Mouse (Mus musculus): Measurements from ENCODE around the gene Myl4. TPM values are rescaled to one million over a fixed set of nuclear protein-coding genes. Genes with fewer than 3 reads are reported as not detected.
"Not testable (repeated sequence)": the region's sequence is repeated elsewhere in the genome, so short reads cannot be mapped to it uniquely, and the experiment has no call there.

The Myl4 gene
- polyA plus RNA-seq, 1 experiment from 2014 or later: 8.7 TPM

DNA sequence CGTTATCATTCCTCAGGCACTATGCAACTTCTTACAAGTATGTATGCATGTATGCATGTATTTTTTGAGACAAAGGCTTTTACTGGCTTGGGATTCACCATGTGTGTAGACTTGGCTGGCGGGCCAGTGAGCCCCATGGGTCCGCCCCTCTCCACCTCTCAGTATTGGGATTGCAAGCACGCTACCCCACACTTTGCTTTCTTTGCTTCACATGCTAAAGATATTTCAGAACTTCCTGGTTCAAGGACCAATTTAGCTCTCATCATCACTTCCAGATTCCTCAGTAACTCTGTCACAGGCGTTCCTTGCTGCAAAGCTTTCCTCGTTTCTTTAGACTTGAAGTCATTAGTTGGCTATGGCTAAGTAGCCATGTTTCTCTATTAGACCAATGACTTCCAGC, 15.6 kb downstream of the Myl4 start:
- H3K9me3 ChIP-seq (replicated peaks; ENCODE audit: control insufficient read depth, low read length): no peaks in the 10 kb centered on the region
- no peaks in the 10 kb centered on the region for H3K36me3 ChIP-seq (ENCODE audit: control insufficient read depth, insufficient read depth)
- no peak overlapping the region for H3K4me2 ChIP-seq (ENCODE audit: low read depth, low read length)
- no peak for ATAC-seq (ENCODE audit: low read depth)
- H3K4me1 ChIP-seq (ENCODE audit: control insufficient read depth, low read depth, low read length): no peaks in the 10 kb centered on the region; the same call in 1 of the 2 replicates
- H3K27me3 ChIP-seq (ENCODE audit: control insufficient read depth, insufficient read depth, low read depth, low read length): no peaks in the 10 kb centered on the region
- no peak overlapping the region for H3K9ac ChIP-seq (ENCODE audit: low read depth, low read length)
- no peak overlapping the region for H3K27ac ChIP-seq (ENCODE audit: low read length)
- 70% methylated on average over 6 of the region's 6 CpGs for WGBS (ENCODE audit: insufficient replicate concordance)
- H3K4me3 ChIP-seq (ENCODE audit: low read depth, low read length): no peak overlapping the region

DNA sequence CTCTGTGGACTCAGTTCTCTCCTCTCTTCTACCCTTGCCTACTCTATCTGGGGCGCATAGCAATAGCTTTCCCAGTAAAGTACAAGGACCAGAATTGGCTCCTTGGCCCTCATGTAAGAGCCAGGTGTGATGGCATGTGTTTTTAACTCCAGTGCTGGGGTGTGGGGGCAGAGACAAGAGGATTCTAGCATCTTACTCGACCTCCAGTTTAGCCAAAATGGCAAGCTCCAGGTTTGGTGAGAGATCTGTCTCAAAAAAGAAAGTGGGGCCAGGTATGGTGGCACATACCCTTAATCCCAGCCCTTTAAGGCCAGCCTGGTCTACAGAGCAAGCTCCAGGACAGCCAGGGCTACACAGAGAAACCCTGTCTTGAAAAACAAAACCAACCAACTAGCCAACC, 16.3 kb downstream of the Myl4 start:
- Histone ChIP-seq H3K4me2 (ENCODE audit: low read depth, low read length) (no peak overlapping the region), H3K4me1 (ENCODE audit: control insufficient read depth, low read depth, low read length) (peaks cover 4% of the 10 kb centered on the region; the same call in 1 of the 2 replicates), H3K4me3 (ENCODE audit: low read depth, low read length) (no peak overlapping the region), H3K9me3 (replicated peaks; ENCODE audit: control insufficient read depth, low read length) (no peaks in the 10 kb centered on the region), H3K9ac (ENCODE audit: low read depth, low read length) (no peak overlapping the region), H3K27me3 (ENCODE audit: control insufficient read depth, insufficient read depth, low read depth, low read length) (no peaks in the 10 kb centered on the region), H3K36me3 (ENCODE audit: control insufficient read depth, insufficient read depth) (no peaks in the 10 kb centered on the region), H3K27ac (ENCODE audit: low read length) (no peak overlapping the region)
- WGBS (ENCODE audit: insufficient replicate concordance): 55% methylated on average over 2 of the region's 2 CpGs
- ATAC-seq (ENCODE audit: low read depth): no peak

- H3K36me3 ChIP-seq (ENCODE audit: control insufficient read depth, insufficient read depth): no peaks in the 10 kb centered on the region
- no peak overlapping the region for H3K4me2 ChIP-seq (ENCODE audit: low read depth, low read length)
- H3K9me3 ChIP-seq (replicated peaks; ENCODE audit: control insufficient read depth, low read length): no peaks in the 10 kb centered on the region
- no peak for ATAC-seq (ENCODE audit: low read depth)
- H3K27me3 ChIP-seq (ENCODE audit: control insufficient read depth, insufficient read depth, low read depth, low read length): no peaks in the 10 kb centered on the region; the same call in 1 of the 2 replicates
- no peak overlapping the region for H3K9ac ChIP-seq (ENCODE audit: low read depth, low read length)
- H3K4me3 ChIP-seq (ENCODE audit: low read depth, low read length): no peak overlapping the region
- H3K27ac ChIP-seq (ENCODE audit: low read length): no peak overlapping the region
- H3K4me1 ChIP-seq (ENCODE audit: control insufficient read depth, low read depth, low read length): peaks cover 4% of the 10 kb centered on the region; the same call in 1 of the 2 replicates
- WGBS (ENCODE audit: insufficient replicate concordance): 70% methylated on average over 9 of the region's 9 CpGs
Measured at GRCm38 (mm10) chr11:104567736-104568135, 17.3 kb downstream of the Myl4 start.

DNA sequence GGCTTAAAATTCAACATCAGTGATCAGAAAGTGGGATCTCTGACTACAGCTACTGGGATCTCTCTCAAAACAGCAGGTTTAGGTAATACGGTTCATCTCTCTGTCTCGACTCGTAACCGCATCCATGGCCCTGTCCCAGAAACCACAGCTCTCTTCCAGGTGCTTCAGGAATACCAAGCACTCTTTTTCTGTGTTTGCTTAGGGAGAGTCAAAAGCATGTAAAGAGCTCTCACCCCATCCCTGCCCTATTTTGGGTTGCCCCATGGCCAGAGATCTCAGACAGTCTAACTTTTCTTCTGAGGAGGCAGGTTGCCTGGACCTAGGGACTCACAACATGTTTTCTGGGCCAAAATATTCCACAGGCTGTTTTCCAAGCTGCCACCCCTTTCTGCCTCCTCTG, 17.9 kb downstream of the Myl4 start:
- peaks cover 4% of the 10 kb centered on the region for H3K27me3 ChIP-seq (ENCODE audit: control insufficient read depth, insufficient read depth, low read depth, low read length)
- H3K27ac ChIP-seq (ENCODE audit: low read length): no peak overlapping the region
- H3K4me2 ChIP-seq (ENCODE audit: low read depth, low read length): no peak overlapping the region
- ATAC-seq (ENCODE audit: low read depth): no peak
- H3K9ac ChIP-seq (ENCODE audit: low read depth, low read length): no peak overlapping the region
- whole genome bisulfite sequencing (ENCODE audit: insufficient replicate concordance): 86% methylated on average over 4 of the region's 4 CpGs
- no peak overlapping the region for H3K4me3 ChIP-seq (ENCODE audit: low read depth, low read length)
- peaks cover 4% of the 10 kb centered on the region; the same call in 1 of the 2 replicates for H3K4me1 ChIP-seq (ENCODE audit: control insufficient read depth, low read depth, low read length)
- no peaks in the 10 kb centered on the region for H3K36me3 ChIP-seq (ENCODE audit: control insufficient read depth, insufficient read depth)
- H3K9me3 ChIP-seq (replicated peaks; ENCODE audit: control insufficient read depth, low read length): no peaks in the 10 kb centered on the region

GRCm38 (mm10) chr11:104570515-104570914, 20.1 kb downstream of the Myl4 start:
- ATAC-seq (ENCODE audit: low read depth); H3K4me3 ChIP-seq (ENCODE audit: low read depth, low read length); H3K27ac ChIP-seq (ENCODE audit: low read length); H3K36me3 ChIP-seq (ENCODE audit: control insufficient read depth, insufficient read depth); H3K9ac ChIP-seq (ENCODE audit: low read depth, low read length); H3K9me3 ChIP-seq (replicated peaks; ENCODE audit: control insufficient read depth, low read length); H3K4me1 ChIP-seq (ENCODE audit: control insufficient read depth, low read depth, low read length); H3K27me3 ChIP-seq (ENCODE audit: control insufficient read depth, insufficient read depth, low read depth, low read length); H3K4me2 ChIP-seq (ENCODE audit: low read depth, low read length): not testable (repeated sequence)
- WGBS (ENCODE audit: insufficient replicate concordance): 29% methylated on average over 8 of the region's 8 CpGs

GRCm38 (mm10) chr11:104571373-104571772, 20.9 kb downstream of the Myl4 start:
- WGBS (ENCODE audit: insufficient replicate concordance): 3% methylated on average over 28 of the region's 28 CpGs
- H3K27ac ChIP-seq (ENCODE audit: low read length); H3K4me1 ChIP-seq (ENCODE audit: control insufficient read depth, low read depth, low read length); H3K27me3 ChIP-seq (ENCODE audit: control insufficient read depth, insufficient read depth, low read depth, low read length); H3K9me3 ChIP-seq (replicated peaks; ENCODE audit: control insufficient read depth, low read length); H3K36me3 ChIP-seq (ENCODE audit: control insufficient read depth, insufficient read depth): not testable (repeated sequence)
- Histone ChIP-seq H3K4me2 (ENCODE audit: low read depth, low read length) (peak overlapping the region; percentile 68), H3K4me3 (ENCODE audit: low read depth, low read length) (peak overlapping the region; percentile 50), H3K9ac (ENCODE audit: low read depth, low read length) (peak overlapping the region; percentile 31; the same call in 1 of the 2 replicates)
- peak; percentile 71 for ATAC-seq (ENCODE audit: low read depth)

DNA sequence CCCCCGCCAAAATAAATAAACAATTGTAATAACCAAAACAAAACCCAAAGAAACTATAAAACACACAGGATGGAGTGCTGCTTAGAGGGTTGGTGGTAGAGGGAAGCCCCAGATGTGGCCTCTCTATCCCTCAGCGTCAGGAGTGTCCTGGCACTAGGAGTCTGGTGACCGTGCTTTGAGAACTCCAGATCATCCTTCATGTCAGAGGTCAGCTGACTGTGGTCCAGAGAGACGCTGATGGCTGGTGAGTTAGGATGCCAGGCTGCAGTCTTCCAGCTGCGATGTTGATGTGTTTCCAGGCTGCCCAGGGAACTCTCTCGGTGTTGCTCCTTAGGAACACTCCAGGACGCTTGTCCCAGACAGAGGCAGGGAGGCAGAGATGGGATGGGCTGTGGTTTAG, 21.6 kb downstream of the Myl4 start:
- no peak overlapping the region for H3K4me3 ChIP-seq (ENCODE audit: low read depth, low read length)
- no peak overlapping the region for H3K4me2 ChIP-seq (ENCODE audit: low read depth, low read length)
- no peak overlapping the region for H3K9ac ChIP-seq (ENCODE audit: low read depth, low read length)
- 57% methylated on average over 7 of the region's 7 CpGs for WGBS (ENCODE audit: insufficient replicate concordance)
- H3K27me3 ChIP-seq (ENCODE audit: control insufficient read depth, insufficient read depth, low read depth, low read length): peaks cover 4% of the 10 kb centered on the region
- no peak overlapping the region for H3K27ac ChIP-seq (ENCODE audit: low read length)
- ATAC-seq (ENCODE audit: low read depth): no peak
- H3K4me1 ChIP-seq (ENCODE audit: control insufficient read depth, low read depth, low read length): peaks cover 4% of the 10 kb centered on the region; the same call in 1 of the 2 replicates
- H3K9me3 ChIP-seq (replicated peaks; ENCODE audit: control insufficient read depth, low read length): no peaks in the 10 kb centered on the region
- no peaks in the 10 kb centered on the region for H3K36me3 ChIP-seq (ENCODE audit: control insufficient read depth, insufficient read depth)

DNA sequence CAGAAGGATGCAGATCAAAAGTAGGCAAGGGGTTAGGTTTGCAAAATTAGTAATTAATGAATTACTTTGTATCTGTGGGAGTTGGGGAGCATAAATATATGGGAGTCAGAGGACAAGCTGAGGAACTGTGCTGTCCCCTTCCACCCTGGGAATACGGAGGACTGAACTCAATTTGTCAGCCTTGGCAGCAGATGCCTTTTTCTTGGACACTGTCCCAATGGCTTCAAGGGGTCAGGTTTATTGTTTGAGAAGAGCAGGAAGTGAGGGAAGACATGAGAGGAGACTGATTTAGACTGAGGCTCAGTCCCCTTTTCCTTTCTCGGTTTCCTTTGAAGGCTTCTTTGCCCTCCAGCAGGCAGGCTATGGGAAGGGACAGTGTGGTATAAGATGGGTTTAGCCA, 22.1 kb downstream of the Myl4 start:
- no peak for ATAC-seq (ENCODE audit: low read depth)
- WGBS (ENCODE audit: insufficient replicate concordance): 55% methylated on average over 2 of the region's 2 CpGs

GRCm38 (mm10) chr11:104576772-104577612, 26.5 kb downstream of the Myl4 start:
- Histone ChIP-seq H3K9me3 (replicated peaks; ENCODE audit: control insufficient read depth, low read length) (no peaks in the 10 kb centered on the region), H3K36me3 (ENCODE audit: control insufficient read depth, insufficient read depth) (no peaks in the 10 kb centered on the region), H3K4me2 (ENCODE audit: low read depth, low read length) (no peak overlapping the region), H3K27me3 (ENCODE audit: control insufficient read depth, insufficient read depth, low read depth, low read length) (peaks cover 12% of the 10 kb centered on the region), H3K4me1 (ENCODE audit: control insufficient read depth, low read depth, low read length) (no peaks in the 10 kb centered on the region), H3K9ac (ENCODE audit: low read depth, low read length) (no peak overlapping the region), H3K4me3 (ENCODE audit: low read depth, low read length) (no peak overlapping the region), H3K27ac (ENCODE audit: low read length) (no peak overlapping the region)
- 63% methylated on average over 10 of the region's 10 CpGs for WGBS (ENCODE audit: insufficient replicate concordance)
- no peak for ATAC-seq (ENCODE audit: low read depth)

More for the DNA sequence above, 22.1 kb downstream of the Myl4 start:
- Histone ChIP-seq H3K27ac (ENCODE audit: low read length) (no peak overlapping the region), H3K4me2 (ENCODE audit: low read depth, low read length) (no peak overlapping the region), H3K9ac (ENCODE audit: low read depth, low read length) (no peak overlapping the region), H3K36me3 (ENCODE audit: control insufficient read depth, insufficient read depth) (no peaks in the 10 kb centered on the region), H3K27me3 (ENCODE audit: control insufficient read depth, insufficient read depth, low read depth, low read length) (peaks cover 4% of the 10 kb centered on the region), H3K9me3 (replicated peaks; ENCODE audit: control insufficient read depth, low read length) (no peaks in the 10 kb centered on the region), H3K4me3 (ENCODE audit: low read depth, low read length) (no peak overlapping the region), H3K4me1 (ENCODE audit: control insufficient read depth, low read depth, low read length) (peaks cover 4% of the 10 kb centered on the region; the same call in 1 of the 2 replicates)

Data from liver, embryonic 16.5 days (tissue).